In the genomic region with DNA sequence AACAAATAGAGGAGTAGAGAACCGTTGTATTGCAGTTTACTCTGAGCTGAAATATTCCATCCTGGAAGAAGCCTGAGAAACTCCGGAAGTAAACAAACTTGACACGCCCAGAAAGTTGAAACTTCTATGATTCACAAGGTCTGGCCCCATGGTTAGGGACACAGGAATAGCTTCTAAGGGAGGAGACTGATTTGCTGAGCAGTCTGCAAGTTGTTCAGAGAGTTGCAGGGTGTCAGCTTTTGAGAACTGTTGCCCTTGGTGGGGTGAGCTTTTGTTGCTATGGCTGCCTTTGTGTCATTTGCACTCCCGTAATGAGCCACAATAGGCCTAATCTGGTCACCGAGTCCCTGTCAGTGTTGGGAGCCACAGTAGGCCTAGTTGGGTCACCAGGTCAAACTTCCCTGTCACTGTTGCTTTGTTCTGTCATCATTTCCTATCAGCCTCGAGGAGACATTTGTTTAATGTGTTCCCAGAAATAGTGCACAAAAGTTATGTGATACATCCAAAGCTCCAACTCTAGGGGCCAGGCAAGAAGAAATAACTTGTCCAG, we compare ENCODE assay signal across 11 mouse cellular contexts.
"Had no signal": no experiment of that assay in that cellular context is flagged by ENCODE, and none has a peak within 500 bp of the region (broad histone marks: within the 10 kb centered on the region; RNA-seq: fewer than 3 reads in every experiment).

No protein-coding gene starts in this region.

- DNase-seq: kidney, postnatal 25 days; layer of hippocampus, postnatal 36 days; left cerebral cortex, postnatal 4 days; lung, adult 18-20 months; right cerebral cortex, postnatal 25 days; thymus, postnatal 4 days had no signal

- H3K27ac ChIP-seq: limb, embryonic 13.5 days; liver, embryonic 14.5 days; neural tube, embryonic 13.5 days; stomach, postnatal 0 days had no signal

- H3K4me3 ChIP-seq: limb, embryonic 13.5 days; neural tube, embryonic 13.5 days had no signal

- ATAC-seq: midbrain, embryonic 16.5 days had no signal

- H3K9ac ChIP-seq: limb, embryonic 13.5 days; liver, embryonic 14.5 days; neural tube, embryonic 13.5 days had no signal

- H3K36me3 ChIP-seq: limb, embryonic 13.5 days; neural tube, embryonic 13.5 days had no signal

- H3K9me3 ChIP-seq: limb, embryonic 13.5 days; neural tube, embryonic 13.5 days had no signal

- H3K4me1 ChIP-seq: limb, embryonic 13.5 days had no signal

- H3K27me3 ChIP-seq: limb, embryonic 13.5 days; neural tube, embryonic 13.5 days had no signal
